Comparison of ENCODE assay signal across 18 mouse cellular contexts in the genomic region with DNA sequence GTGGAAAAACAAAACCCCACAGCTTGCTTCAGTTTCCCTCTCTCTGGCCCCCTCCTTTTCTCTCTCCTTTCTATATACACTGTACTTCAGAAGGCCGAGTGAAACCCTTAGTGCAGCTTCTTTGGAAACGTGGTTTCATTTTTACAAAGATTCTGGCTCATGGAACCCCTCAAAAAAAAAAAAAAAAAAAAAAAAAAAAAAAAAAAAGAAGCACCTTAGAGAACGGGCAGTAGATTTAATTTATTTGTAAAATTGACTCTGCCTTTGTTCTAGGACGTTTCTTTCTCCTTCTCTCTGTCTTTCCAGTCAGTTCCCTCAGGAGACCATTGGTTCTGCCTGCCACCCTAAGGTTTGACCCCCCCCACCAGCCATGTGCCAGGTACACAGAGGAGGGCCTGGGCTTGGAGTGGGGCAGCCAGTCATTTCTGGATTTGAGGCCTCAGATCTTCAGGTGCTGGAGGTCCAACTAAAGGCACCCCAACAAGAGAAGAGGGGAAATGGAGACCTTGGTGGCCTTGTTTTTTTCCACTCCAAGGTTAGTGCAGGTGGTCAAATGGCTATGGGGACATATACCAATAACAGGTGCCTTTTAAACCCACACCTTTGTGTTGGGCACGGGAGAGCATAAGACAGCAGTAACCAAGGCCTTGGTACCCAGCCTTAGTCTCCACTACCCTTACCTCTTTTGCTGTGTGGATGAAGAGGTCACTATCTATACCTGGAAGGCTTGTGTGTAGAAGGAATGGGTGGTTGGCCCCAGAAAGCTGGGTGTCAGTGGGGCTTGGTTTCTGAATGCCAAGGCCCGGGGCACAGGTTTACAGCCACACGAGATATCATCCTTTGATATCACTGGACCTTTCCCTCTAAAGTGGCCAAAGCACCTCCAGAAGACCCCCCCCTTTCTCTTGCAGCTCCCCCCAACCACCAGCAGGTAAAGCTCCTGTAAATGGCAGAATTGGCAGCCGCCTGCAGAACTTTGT. TPM values are rescaled to one million over a fixed set of nuclear protein-coding genes. Genes with fewer than 3 reads are reported as not detected.
DNase-seq lines count a peak whose midpoint lies in the region; ATAC-seq and TF ChIP-seq lines count a peak whose summit lies in the region.
"Had no signal": no experiment of that assay in that cellular context is flagged by ENCODE, and none has a peak within 500 bp of the region (broad histone marks: within the 10 kb centered on the region; RNA-seq: fewer than 3 reads in every experiment).

No protein-coding gene starts in this region.

- WGBS in hindbrain, embryonic 13.5 days: 11% methylated on average over 8 of the region's 8 CpGs
- 8% methylated on average over 8 of the region's 8 CpGs for WGBS in hindbrain, postnatal 0 days
- WGBS in kidney, embryonic 14.5 days: 17% methylated on average over 8 of the region's 8 CpGs
- WGBS in neural tube, embryonic 15.5 days: 17% methylated on average over 8 of the region's 8 CpGs

- H3K27me3 ChIP-seq in hindbrain, embryonic 13.5 days: peaks cover 94% of the 10 kb centered on the region
- peaks cover 78% of the 10 kb centered on the region for H3K27me3 ChIP-seq in hindbrain, postnatal 0 days (ENCODE audit: insufficient read depth, low read length)
- H3K27me3 ChIP-seq in kidney, embryonic 14.5 days (ENCODE audit: control insufficient read depth, insufficient read depth, low read length): no peaks in the 10 kb centered on the region
- no peaks in the 10 kb centered on the region for H3K27me3 ChIP-seq in neural tube, embryonic 15.5 days (replicated peaks)

- no peak for TF ChIP-seq CTCF in hindbrain, postnatal 0 days (IDR thresholded peaks at IDR 0.05; ENCODE audit: low read depth)

- H3K4me2 ChIP-seq in hindbrain, embryonic 13.5 days: peak overlapping the region; percentile 54
- H3K4me2 ChIP-seq in hindbrain, postnatal 0 days (ENCODE audit: low read depth, low read length): no peak overlapping the region
- H3K4me2 ChIP-seq in kidney, embryonic 14.5 days (replicated peaks; ENCODE audit: low read depth, low read length): peak overlapping the region; percentile 95
- H3K4me2 ChIP-seq in neural tube, embryonic 15.5 days: peak overlapping the region; percentile 87
- H3K4me2 ChIP-seq: heart, embryonic 13.5 days had no signal

- peak overlapping the region; percentile 81 for H3K27ac ChIP-seq in hindbrain, embryonic 13.5 days
- H3K27ac ChIP-seq in hindbrain, postnatal 0 days: no peak overlapping the region
- H3K27ac ChIP-seq in kidney, embryonic 14.5 days (ENCODE audit: low read depth, low read length): peak overlapping the region; percentile 80
- peak overlapping the region; percentile 99 for H3K27ac ChIP-seq in neural tube, embryonic 15.5 days (replicated peaks)
- H3K27ac ChIP-seq: heart, embryonic 13.5 days; limb, embryonic 10.5 days; liver, embryonic 14.5 days had no signal

- peak overlapping the region; percentile 48 for H3K4me3 ChIP-seq in hindbrain, embryonic 13.5 days
- H3K4me3 ChIP-seq in hindbrain, postnatal 0 days (ENCODE audit: low read length): no peak overlapping the region
- peak overlapping the region; percentile 53 for H3K4me3 ChIP-seq in kidney, embryonic 14.5 days (ENCODE audit: low read length)
- peak overlapping the region; percentile 60 for H3K4me3 ChIP-seq in neural tube, embryonic 15.5 days (replicated peaks)
- H3K4me3 ChIP-seq: erythroblast, embryonic 14.5 days; heart, embryonic 13.5 days; myocyte had no signal

- peak overlapping the region; percentile 71 for H3K9ac ChIP-seq in hindbrain, embryonic 13.5 days
- no peak overlapping the region for H3K9ac ChIP-seq in hindbrain, postnatal 0 days (replicated peaks; ENCODE audit: low read length)
- peak overlapping the region; percentile 99 for H3K9ac ChIP-seq in kidney, embryonic 14.5 days (ENCODE audit: low read depth, low read length)
- H3K9ac ChIP-seq in neural tube, embryonic 15.5 days (replicated peaks): peak overlapping the region; percentile 83
- H3K9ac ChIP-seq: heart, embryonic 13.5 days; liver, embryonic 14.5 days had no signal

- H3K9me3 ChIP-seq in hindbrain, embryonic 13.5 days: no peaks in the 10 kb centered on the region
- H3K9me3 ChIP-seq in hindbrain, postnatal 0 days (ENCODE audit: low read length): no peaks in the 10 kb centered on the region
- no peaks in the 10 kb centered on the region for H3K9me3 ChIP-seq in kidney, embryonic 14.5 days (ENCODE audit: control insufficient read depth, low read length)
- no peaks in the 10 kb centered on the region for H3K9me3 ChIP-seq in neural tube, embryonic 15.5 days (replicated peaks)
- H3K9me3 ChIP-seq: heart, embryonic 13.5 days; limb, embryonic 10.5 days had no signal

- H3K4me1 ChIP-seq in hindbrain, embryonic 13.5 days (replicated peaks): no peaks in the 10 kb centered on the region; the same call in none of the 2 replicates
- H3K4me1 ChIP-seq in hindbrain, postnatal 0 days (ENCODE audit: insufficient read depth, low read length): no peaks in the 10 kb centered on the region
- peaks cover 38% of the 10 kb centered on the region for H3K4me1 ChIP-seq in kidney, embryonic 14.5 days (ENCODE audit: control insufficient read depth, insufficient read depth, low read length)
- H3K4me1 ChIP-seq in neural tube, embryonic 15.5 days: peaks cover 56% of the 10 kb centered on the region

- no peaks in the 10 kb centered on the region for H3K36me3 ChIP-seq in hindbrain, embryonic 13.5 days
- no peaks in the 10 kb centered on the region for H3K36me3 ChIP-seq in hindbrain, postnatal 0 days (ENCODE audit: insufficient read depth, low read length)
- H3K36me3 ChIP-seq in kidney, embryonic 14.5 days (ENCODE audit: control insufficient read depth, insufficient read depth, low read length): no peaks in the 10 kb centered on the region
- no peaks in the 10 kb centered on the region for H3K36me3 ChIP-seq in neural tube, embryonic 15.5 days
- H3K36me3 ChIP-seq: heart, embryonic 13.5 days; limb, embryonic 10.5 days had no signal

- no peak for DNase-seq in hindbrain, postnatal 0 days (ENCODE audit: low spot score)
- DNase-seq in induced T-regulatory cell, adult 2 months (ENCODE audit: low read depth): peak; percentile 27
- DNase-seq in left cerebral cortex, adult 8-10 months (ENCODE audit: low spot score in 2 of 2): no peak
- no peak for DNase-seq in spleen, postnatal 10 days (ENCODE audit: low spot score in 2 of 2)
- DNase-seq: cerebellum, adult 9-11 months; lung, postnatal 10 days; thymus, postnatal 36 days had no signal

- no peak for ATAC-seq in hindbrain, embryonic 13.5 days (ENCODE audit: low FRiP score)
- no peak for ATAC-seq in hindbrain, postnatal 0 days
- no peak for ATAC-seq in kidney, embryonic 14.5 days (ENCODE audit: low FRiP score, low TSS enrichment)
- no peak for ATAC-seq in neural tube, embryonic 15.5 days (ENCODE audit: low FRiP score)

RNA-seq across cellular contexts. Expression of a gene that starts 1.0 kb away (rescaled TPM):
- 19.2 and 27.2 TPM in 2 replicates for polyA plus RNA-seq in hindbrain, embryonic 13.5 days (2015; fragmentation: Nextera tagmentation; extraction: Ambion mirVana)
- total RNA-seq in hindbrain, postnatal 0 days (2014; rRNA removed): 28.0 and 66.5 TPM in 2 replicates
- 4.6 and 6.2 TPM in 2 replicates for polyA plus RNA-seq in hindbrain, postnatal 0 days (2015; fragmentation: Nextera tagmentation; extraction: Ambion mirVana)
- 12.7 and 18.6 TPM in 2 replicates for polyA plus RNA-seq in kidney, embryonic 14.5 days (2014; fragmentation: Nextera tagmentation; extraction: Ambion mirVana)
- 63.1 and 71.8 TPM in 2 replicates for polyA plus RNA-seq in neural tube, embryonic 15.5 days (2015; fragmentation: Nextera tagmentation; extraction: Ambion mirVana)
- not detected for total RNA-seq in left cerebral cortex, adult 8-10 months (2022)
- total RNA-seq: layer of hippocampus, postnatal 10 days had no signal
- polyA plus RNA-seq: erythroblast, embryonic 14.5 days; frontal cortex, adult 2 months; heart, embryonic 13.5 days had no signal

RNA-seq across cellular contexts. Expression of a gene that starts 5.7 kb away (rescaled TPM):
- 21.5 and 33.2 TPM in 2 replicates for polyA plus RNA-seq in hindbrain, embryonic 13.5 days (2015; fragmentation: Nextera tagmentation; extraction: Ambion mirVana)
- 11.0 and 21.7 TPM in 2 replicates for total RNA-seq in hindbrain, postnatal 0 days (2014; rRNA removed)
- polyA plus RNA-seq in hindbrain, postnatal 0 days (2015; fragmentation: Nextera tagmentation; extraction: Ambion mirVana): 10.1 and 16.8 TPM in 2 replicates
- polyA plus RNA-seq in kidney, embryonic 14.5 days (2014; fragmentation: Nextera tagmentation; extraction: Ambion mirVana): 58.6 and 61.9 TPM in 2 replicates
- 101 and 115 TPM in 2 replicates for polyA plus RNA-seq in neural tube, embryonic 15.5 days (2015; fragmentation: Nextera tagmentation; extraction: Ambion mirVana)
- total RNA-seq in left cerebral cortex, adult 8-10 months (2022): not detected
- total RNA-seq: layer of hippocampus, postnatal 10 days had no signal
- polyA plus RNA-seq: erythroblast, embryonic 14.5 days; frontal cortex, adult 2 months had no signal

RNA-seq across cellular contexts. Expression of a gene that starts 9.4 kb away (rescaled TPM):
- polyA plus RNA-seq in hindbrain, embryonic 13.5 days (2015; fragmentation: Nextera tagmentation; extraction: Ambion mirVana): 4.8 and 7.2 TPM in 2 replicates
- total RNA-seq in hindbrain, postnatal 0 days (2014; rRNA removed): 0.40 TPM in 1 of 2 replicates, not detected in the other
- polyA plus RNA-seq in hindbrain, postnatal 0 days (2015; fragmentation: Nextera tagmentation; extraction: Ambion mirVana): 0.13 TPM in 1 of 2 replicates, not detected in the other
- polyA plus RNA-seq in kidney, embryonic 14.5 days (2014; fragmentation: Nextera tagmentation; extraction: Ambion mirVana): 30.0 and 41.4 TPM in 2 replicates
- polyA plus RNA-seq in neural tube, embryonic 15.5 days (2015; fragmentation: Nextera tagmentation; extraction: Ambion mirVana): 55.7 and 57.5 TPM in 2 replicates
- under 1 TPM in 1 of 4 experiments, not detected in 3; 0.16 TPM for total RNA-seq in left cerebral cortex, adult 8-10 months (2022)
- total RNA-seq: layer of hippocampus, postnatal 10 days had no signal
- polyA plus RNA-seq: C2C12; erythroblast, embryonic 14.5 days; frontal cortex, adult 2 months; heart, embryonic 13.5 days had no signal

RNA-seq across cellular contexts. Expression of a gene that starts 11.6 kb away (rescaled TPM):
- polyA plus RNA-seq in hindbrain, embryonic 13.5 days (2015; fragmentation: Nextera tagmentation; extraction: Ambion mirVana): 81.9 and 132 TPM in 2 replicates
- total RNA-seq in hindbrain, postnatal 0 days (2014; rRNA removed): 23.2 and 30.2 TPM in 2 replicates
- 29.0 and 36.3 TPM in 2 replicates for polyA plus RNA-seq in hindbrain, postnatal 0 days (2015; fragmentation: Nextera tagmentation; extraction: Ambion mirVana)
- 44.1 and 53.1 TPM in 2 replicates for polyA plus RNA-seq in kidney, embryonic 14.5 days (2014; fragmentation: Nextera tagmentation; extraction: Ambion mirVana)
- 109 and 135 TPM in 2 replicates for polyA plus RNA-seq in neural tube, embryonic 15.5 days (2015; fragmentation: Nextera tagmentation; extraction: Ambion mirVana)
- not detected for total RNA-seq in left cerebral cortex, adult 8-10 months (2022)
- total RNA-seq: layer of hippocampus, postnatal 10 days had no signal
- polyA plus RNA-seq: erythroblast, embryonic 14.5 days; frontal cortex, adult 2 months; myocyte had no signal

RNA-seq across cellular contexts. Expression of a gene that starts 22.4 kb away (rescaled TPM):
- 196 and 216 TPM in 2 replicates for polyA plus RNA-seq in hindbrain, embryonic 13.5 days (2015; fragmentation: Nextera tagmentation; extraction: Ambion mirVana)
- total RNA-seq in hindbrain, postnatal 0 days (2014; rRNA removed): 16.5 and 24.3 TPM in 2 replicates
- 109 and 113 TPM in 2 replicates for polyA plus RNA-seq in hindbrain, postnatal 0 days (2015; fragmentation: Nextera tagmentation; extraction: Ambion mirVana)
- 22.1 and 24.3 TPM in 2 replicates for polyA plus RNA-seq in kidney, embryonic 14.5 days (2014; fragmentation: Nextera tagmentation; extraction: Ambion mirVana)
- polyA plus RNA-seq in neural tube, embryonic 15.5 days (2015; fragmentation: Nextera tagmentation; extraction: Ambion mirVana): 39.5 and 106 TPM in 2 replicates
- not detected for total RNA-seq in left cerebral cortex, adult 8-10 months (2022)
- total RNA-seq: layer of hippocampus, postnatal 10 days had no signal
- polyA plus RNA-seq: C2C12; erythroblast, embryonic 14.5 days; frontal cortex, adult 2 months; myocyte had no signal
